Mouse (Mus musculus): Measurements from ENCODE around the gene Tenm2. TPM values are rescaled to one million over a fixed set of nuclear protein-coding genes. Genes with fewer than 3 reads are reported as not detected.

Tenm2 gene
- polyA plus RNA-seq, 1 experiment from 2014 or later: 1.5 TPM

GRCm38 (mm10) chr11:36353252-36353651, 882.5 kb downstream of the Tenm2 start:
- no peaks in the 10 kb centered on the region for H3K9me3 ChIP-seq (replicated peaks; ENCODE audit: control insufficient read depth, low read length)
- H3K4me3 ChIP-seq (ENCODE audit: low read depth, low read length): no peak overlapping the region
- DNase-seq (ENCODE audit: low spot score) (no peak), ATAC-seq (replicated peaks; ENCODE audit: insufficient number of reproducible peaks, low FRiP score, low TSS enrichment, low read depth) (no peak)
- no peak overlapping the region for H3K4me2 ChIP-seq (ENCODE audit: low read depth, low read length)
- H3K27ac ChIP-seq (replicated peaks; ENCODE audit: low read depth, low read length): no peak overlapping the region
- H3K36me3 ChIP-seq (replicated peaks; ENCODE audit: control insufficient read depth, insufficient read depth, low read depth, low read length): no peaks in the 10 kb centered on the region
- H3K4me1 ChIP-seq (ENCODE audit: control insufficient read depth, insufficient read depth, low read length): no peaks in the 10 kb centered on the region
- 96% methylated on average over 1 of the region's 1 CpGs for WGBS
- no peak overlapping the region for H3K9ac ChIP-seq (replicated peaks; ENCODE audit: low read length)
- H3K27me3 ChIP-seq (ENCODE audit: control insufficient read depth, insufficient read depth, low read length): no peaks in the 10 kb centered on the region

GRCm38 (mm10) chr11:36351752-36352151, 884.0 kb downstream of the Tenm2 start:
- Histone ChIP-seq H3K36me3 (replicated peaks; ENCODE audit: control insufficient read depth, insufficient read depth, low read depth, low read length) (no peaks in the 10 kb centered on the region), H3K4me3 (ENCODE audit: low read depth, low read length) (no peak overlapping the region), H3K9ac (replicated peaks; ENCODE audit: low read length) (no peak overlapping the region), H3K4me1 (ENCODE audit: control insufficient read depth, insufficient read depth, low read length) (no peaks in the 10 kb centered on the region), H3K9me3 (replicated peaks; ENCODE audit: control insufficient read depth, low read length) (no peaks in the 10 kb centered on the region), H3K4me2 (ENCODE audit: low read depth, low read length) (no peak overlapping the region), H3K27ac (replicated peaks; ENCODE audit: low read depth, low read length) (no peak overlapping the region), H3K27me3 (ENCODE audit: control insufficient read depth, insufficient read depth, low read length) (no peaks in the 10 kb centered on the region)
- WGBS: 56% methylated on average over 6 of the region's 6 CpGs
- DNase-seq (ENCODE audit: low spot score): no peak
- 0 out of 2 replicates have a peak, but pooled peaks have one; percentile 52 for ATAC-seq (replicated peaks; ENCODE audit: insufficient number of reproducible peaks, low FRiP score, low TSS enrichment, low read depth)

GRCm38 (mm10) chr11:36351341-36351740, 884.4 kb downstream of the Tenm2 start:
- no peak overlapping the region for H3K9ac ChIP-seq (replicated peaks; ENCODE audit: low read length)
- no peak for ATAC-seq (replicated peaks; ENCODE audit: insufficient number of reproducible peaks, low FRiP score, low TSS enrichment, low read depth)
- no peaks in the 10 kb centered on the region for H3K4me1 ChIP-seq (ENCODE audit: control insufficient read depth, insufficient read depth, low read length)
- no peaks in the 10 kb centered on the region for H3K9me3 ChIP-seq (replicated peaks; ENCODE audit: control insufficient read depth, low read length)
- 82% methylated on average over 6 of the region's 6 CpGs for WGBS
- no peak overlapping the region for H3K4me3 ChIP-seq (ENCODE audit: low read depth, low read length)
- H3K36me3 ChIP-seq (replicated peaks; ENCODE audit: control insufficient read depth, insufficient read depth, low read depth, low read length): no peaks in the 10 kb centered on the region
- DNase-seq (ENCODE audit: low spot score): no peak
- no peak overlapping the region for H3K4me2 ChIP-seq (ENCODE audit: low read depth, low read length)
- no peak overlapping the region for H3K27ac ChIP-seq (replicated peaks; ENCODE audit: low read depth, low read length)
- no peaks in the 10 kb centered on the region for H3K27me3 ChIP-seq (ENCODE audit: control insufficient read depth, insufficient read depth, low read length)

GRCm38 (mm10) chr11:36350264-36350663, 885.5 kb downstream of the Tenm2 start:
- 80% methylated on average over 1 of the region's 1 CpGs for WGBS

GRCm38 (mm10) chr11:36349856-36350255, 885.9 kb downstream of the Tenm2 start:
- DNase-seq (ENCODE audit: low spot score): no peak
- H3K9me3 ChIP-seq (replicated peaks; ENCODE audit: control insufficient read depth, low read length): no peaks in the 10 kb centered on the region
- H3K9ac ChIP-seq (replicated peaks; ENCODE audit: low read length): no peak overlapping the region
- no peak overlapping the region for H3K27ac ChIP-seq (replicated peaks; ENCODE audit: low read depth, low read length)
- 55% methylated on average over 2 of the region's 2 CpGs for WGBS
- 0 out of 2 replicates have a peak, but pooled peaks have one; percentile 9 for ATAC-seq (replicated peaks; ENCODE audit: insufficient number of reproducible peaks, low FRiP score, low TSS enrichment, low read depth)
- H3K4me1 ChIP-seq (ENCODE audit: control insufficient read depth, insufficient read depth, low read length): no peaks in the 10 kb centered on the region
- no peak overlapping the region for H3K4me3 ChIP-seq (ENCODE audit: low read depth, low read length)
- H3K27me3 ChIP-seq (ENCODE audit: control insufficient read depth, insufficient read depth, low read length): no peaks in the 10 kb centered on the region
- no peaks in the 10 kb centered on the region for H3K36me3 ChIP-seq (replicated peaks; ENCODE audit: control insufficient read depth, insufficient read depth, low read depth, low read length)
- H3K4me2 ChIP-seq (ENCODE audit: low read depth, low read length): no peak overlapping the region

More at GRCm38 (mm10) chr11:36350264-36350663, 885.5 kb downstream of the Tenm2 start:
- Histone ChIP-seq H3K4me3 (ENCODE audit: low read depth, low read length) (no peak overlapping the region), H3K4me1 (ENCODE audit: control insufficient read depth, insufficient read depth, low read length) (no peaks in the 10 kb centered on the region), H3K36me3 (replicated peaks; ENCODE audit: control insufficient read depth, insufficient read depth, low read depth, low read length) (no peaks in the 10 kb centered on the region), H3K9me3 (replicated peaks; ENCODE audit: control insufficient read depth, low read length) (no peaks in the 10 kb centered on the region), H3K27me3 (ENCODE audit: control insufficient read depth, insufficient read depth, low read length) (no peaks in the 10 kb centered on the region), H3K27ac (replicated peaks; ENCODE audit: low read depth, low read length) (no peak overlapping the region), H3K9ac (replicated peaks; ENCODE audit: low read length) (no peak overlapping the region), H3K4me2 (ENCODE audit: low read depth, low read length) (no peak overlapping the region)
- DNase-seq (ENCODE audit: low spot score) (no peak), ATAC-seq (replicated peaks; ENCODE audit: insufficient number of reproducible peaks, low FRiP score, low TSS enrichment, low read depth) (no peak)

- no peak for ATAC-seq (replicated peaks; ENCODE audit: insufficient number of reproducible peaks, low FRiP score, low TSS enrichment, low read depth)
- H3K4me1 ChIP-seq (ENCODE audit: control insufficient read depth, insufficient read depth, low read length): no peaks in the 10 kb centered on the region
- no peak overlapping the region for H3K4me2 ChIP-seq (ENCODE audit: low read depth, low read length)
- no peak for DNase-seq (ENCODE audit: low spot score)
- no peak overlapping the region for H3K27ac ChIP-seq (replicated peaks; ENCODE audit: low read depth, low read length)
- 92% methylated on average over 3 of the region's 3 CpGs for WGBS
- no peaks in the 10 kb centered on the region for H3K9me3 ChIP-seq (replicated peaks; ENCODE audit: control insufficient read depth, low read length)
- no peaks in the 10 kb centered on the region for H3K36me3 ChIP-seq (replicated peaks; ENCODE audit: control insufficient read depth, insufficient read depth, low read depth, low read length)
- H3K4me3 ChIP-seq (ENCODE audit: low read depth, low read length): no peak overlapping the region
- no peak overlapping the region for H3K9ac ChIP-seq (replicated peaks; ENCODE audit: low read length)
- H3K27me3 ChIP-seq (ENCODE audit: control insufficient read depth, insufficient read depth, low read length): no peaks in the 10 kb centered on the region
Observed at GRCm38 (mm10) chr11:36341799-36342198, 894.0 kb downstream of the Tenm2 start.

- Histone ChIP-seq H3K4me2 (ENCODE audit: low read depth, low read length) (no peak overlapping the region), H3K4me3 (ENCODE audit: low read depth, low read length) (no peak overlapping the region), H3K9ac (replicated peaks; ENCODE audit: low read length) (no peak overlapping the region), H3K9me3 (replicated peaks; ENCODE audit: control insufficient read depth, low read length) (no peaks in the 10 kb centered on the region), H3K27ac (replicated peaks; ENCODE audit: low read depth, low read length) (no peak overlapping the region), H3K4me1 (ENCODE audit: control insufficient read depth, insufficient read depth, low read length) (no peaks in the 10 kb centered on the region), H3K27me3 (ENCODE audit: control insufficient read depth, insufficient read depth, low read length) (no peaks in the 10 kb centered on the region), H3K36me3 (replicated peaks; ENCODE audit: control insufficient read depth, insufficient read depth, low read depth, low read length) (no peaks in the 10 kb centered on the region)
- DNase-seq (ENCODE audit: low spot score) (no peak), ATAC-seq (replicated peaks; ENCODE audit: insufficient number of reproducible peaks, low FRiP score, low TSS enrichment, low read depth) (no peak)
- WGBS: 73% methylated on average over 4 of the region's 4 CpGs
Observed at GRCm38 (mm10) chr11:36338424-36338823, 897.3 kb downstream of the Tenm2 start.

- ATAC-seq (replicated peaks; ENCODE audit: insufficient number of reproducible peaks, low FRiP score, low TSS enrichment, low read depth) (no peak), DNase-seq (ENCODE audit: low spot score) (no peak)
- H3K9ac ChIP-seq (replicated peaks; ENCODE audit: low read length): no peak overlapping the region
- no peak overlapping the region for H3K4me2 ChIP-seq (ENCODE audit: low read depth, low read length)
- H3K4me1 ChIP-seq (ENCODE audit: control insufficient read depth, insufficient read depth, low read length): no peaks in the 10 kb centered on the region
- H3K4me3 ChIP-seq (ENCODE audit: low read depth, low read length): no peak overlapping the region
- no peaks in the 10 kb centered on the region for H3K27me3 ChIP-seq (ENCODE audit: control insufficient read depth, insufficient read depth, low read length)
- no peak overlapping the region for H3K27ac ChIP-seq (replicated peaks; ENCODE audit: low read depth, low read length)
- no peaks in the 10 kb centered on the region for H3K9me3 ChIP-seq (replicated peaks; ENCODE audit: control insufficient read depth, low read length)
- H3K36me3 ChIP-seq (replicated peaks; ENCODE audit: control insufficient read depth, insufficient read depth, low read depth, low read length): no peaks in the 10 kb centered on the region
- 85% methylated on average over 6 of the region's 6 CpGs for WGBS
Observed at GRCm38 (mm10) chr11:36337063-36337462, 898.7 kb downstream of the Tenm2 start.
